Mouse (Mus musculus) liver, embryonic 11.5 days (tissue): ENCODE data around the gene Cbwd1. TPM values are rescaled to one million over a fixed set of nuclear protein-coding genes. Genes with fewer than 3 reads are reported as not detected.

Experiments used
- ATAC-seq: fragments of 200-750 bp; cut with Nextera tagmentation; replicated peaks from 2 replicates; pipeline ENCODE4 v1.8.0; 2017; ENCODE audit warnings: moderate number of reproducible peaks, mild to moderate bottlenecking, moderate TSS enrichment, moderate library complexity; ENCODE audit not compliant: low FRiP score
- DNase-seq: peaks from one replicate; pipeline ENCODE4 v3.0.0-alpha.2; 2017; ENCODE audit warnings: low spot score
- H3K27ac ChIP-seq: fragments of 300-500 bp; sonication (generic); 2 replicates; pipeline ENCODE4 v1.5.1; 2014; ENCODE audit warnings: mild to moderate bottlenecking, low read depth, low read length, control low read depth
- H3K27me3 ChIP-seq: fragments of 300-500 bp; sonication (generic); replicated peaks from 2 replicates; pipeline ENCODE4 v1.6.1; 2014; ENCODE audit warnings: low read length, mixed read lengths; ENCODE audit not compliant: control insufficient read depth, insufficient read depth
- H3K36me3 ChIP-seq: fragments of 300-500 bp; sonication (generic); 2 replicates; pipeline ENCODE4 v1.6.1; 2014; ENCODE audit warnings: mild to moderate bottlenecking, low read length, moderate library complexity, mixed read lengths; ENCODE audit not compliant: control insufficient read depth, insufficient read depth
- H3K4me1 ChIP-seq: fragments of 300-500 bp; sonication (generic); replicated peaks from 2 replicates; pipeline ENCODE4 v1.6.1; 2014; ENCODE audit warnings: low read length, mixed read lengths; ENCODE audit not compliant: control insufficient read depth, insufficient read depth
- H3K4me2 ChIP-seq: fragments of 300-500 bp; sonication (generic); 2 replicates; pipeline ENCODE4 v1.6.1; 2014; ENCODE audit warnings: mild to moderate bottlenecking, control low read depth, moderate library complexity
- H3K4me3 ChIP-seq: fragments of 300-500 bp; sonication (generic); 2 replicates; pipeline ENCODE4 v1.5.1; 2014; ENCODE audit warnings: low read depth, low read length, control low read depth
- H3K9ac ChIP-seq: fragments of 300-500 bp; sonication (generic); 2 replicates; pipeline ENCODE4 v1.6.1; 2014; ENCODE audit warnings: low read depth, low read length, control low read depth
- H3K9me3 ChIP-seq: fragments of 300-500 bp; sonication (generic); 2 replicates; pipeline ENCODE4 v1.6.1; 2016; ENCODE audit warnings: low read length, inconsistent platforms, mixed read lengths; ENCODE audit not compliant: control insufficient read depth
- WGBS: fragments of 180-500 bp; shearing (Covaris S2); extraction: QIAGEN DNeasy Blood & Tissue Kit; methylation state at CpG from one replicate; pipeline ENCODE4 v1.1.7; 2014; 5-methylcytosine and 5-hydroxymethylcytosine counted together
- polyA plus RNA-seq: library from polyadenylated mRNA; unstranded; fragments of >200 nt; fragmentation: Nextera tagmentation; extraction: Ambion mirVana; gene quantifications from 2 replicates; pipeline ENCODE4 v1.2.1, GENCODE M21; 2014

Gene Cbwd1
- polyA plus RNA-seq, 1 experiment from 2014 or later = 23.0 TPM

GRCm38 (mm10) chr19:24983857-24984498 lies 22.6 kb upstream of the Cbwd1 start:
- H3K9me3 ChIP-seq = no peaks in the 10 kb centered on the region
- no peaks in the 10 kb centered on the region for H3K27me3 ChIP-seq
- no peak overlapping the region for H3K4me3 ChIP-seq
- H3K27ac ChIP-seq = no peak overlapping the region
- no peak overlapping the region for H3K9ac ChIP-seq
- WGBS = 68% methylated on average over 7 of the region's 7 CpGs
- H3K4me1 ChIP-seq = no peaks in the 10 kb centered on the region
- ATAC-seq (no peak), DNase-seq (no peak)
- H3K4me2 ChIP-seq = no peak overlapping the region
- no peaks in the 10 kb centered on the region for H3K36me3 ChIP-seq

- no peak overlapping the region for H3K9ac ChIP-seq
- H3K27ac ChIP-seq = no peak overlapping the region
- no peak overlapping the region for H3K4me2 ChIP-seq
- H3K9me3 ChIP-seq = no peaks in the 10 kb centered on the region
- no peak for DNase-seq
- no peaks in the 10 kb centered on the region for H3K36me3 ChIP-seq
- H3K4me1 ChIP-seq = no peaks in the 10 kb centered on the region
- no peaks in the 10 kb centered on the region for H3K27me3 ChIP-seq
- H3K4me3 ChIP-seq = no peak overlapping the region
- ATAC-seq = no peak
- 82% methylated on average over 4 of the region's 4 CpGs for WGBS
Observed at GRCm38 (mm10) chr19:24983050-24983449, 21.6 kb upstream of the Cbwd1 start.

- H3K27ac ChIP-seq = no peak overlapping the region
- DNase-seq = no peak
- no peak for ATAC-seq
- H3K9me3 ChIP-seq = no peaks in the 10 kb centered on the region
- H3K9ac ChIP-seq = no peak overlapping the region
- H3K27me3 ChIP-seq = no peaks in the 10 kb centered on the region
- no peak overlapping the region for H3K4me3 ChIP-seq
- WGBS = 77% methylated on average over 8 of the region's 8 CpGs
- H3K4me2 ChIP-seq = no peak overlapping the region
- no peaks in the 10 kb centered on the region for H3K4me1 ChIP-seq
- no peaks in the 10 kb centered on the region for H3K36me3 ChIP-seq
Observed at GRCm38 (mm10) chr19:24981294-24981693, 19.9 kb upstream of the Cbwd1 start.

- H3K4me1 ChIP-seq = no peaks in the 10 kb centered on the region
- H3K4me3 ChIP-seq = no peak overlapping the region
- ATAC-seq = no peak
- no peak overlapping the region for H3K27ac ChIP-seq
- H3K36me3 ChIP-seq = no peaks in the 10 kb centered on the region
- no peak overlapping the region for H3K4me2 ChIP-seq
- H3K9me3 ChIP-seq = no peaks in the 10 kb centered on the region
- no peaks in the 10 kb centered on the region for H3K27me3 ChIP-seq
- DNase-seq = no peak
- H3K9ac ChIP-seq = no peak overlapping the region
- WGBS = 75% methylated on average over 10 of the region's 10 CpGs
Observed at GRCm38 (mm10) chr19:24978852-24979842, 17.7 kb upstream of the Cbwd1 start.

GRCm38 (mm10) chr19:24977991-24978390 lies 16.6 kb upstream of the Cbwd1 start:
- ATAC-seq = no peak
- 72% methylated on average over 11 of the region's 11 CpGs for WGBS

GRCm38 (mm10) chr19:24972701-24973390 lies 11.4 kb upstream of the Cbwd1 start:
- no peak overlapping the region for H3K4me2 ChIP-seq
- H3K9me3 ChIP-seq = no peaks in the 10 kb centered on the region
- H3K4me1 ChIP-seq = no peaks in the 10 kb centered on the region
- DNase-seq (no peak), ATAC-seq (no peak)
- H3K27me3 ChIP-seq = no peaks in the 10 kb centered on the region
- H3K27ac ChIP-seq = no peak overlapping the region
- no peaks in the 10 kb centered on the region for H3K36me3 ChIP-seq
- WGBS = 76% methylated on average over 3 of the region's 3 CpGs
- H3K9ac ChIP-seq = no peak overlapping the region
- H3K4me3 ChIP-seq = no peak overlapping the region

More at GRCm38 (mm10) chr19:24977991-24978390, 16.6 kb upstream of the Cbwd1 start:
- Histone ChIP-seq H3K9ac (no peak overlapping the region), H3K9me3 (no peaks in the 10 kb centered on the region), H3K27ac (no peak overlapping the region), H3K4me2 (no peak overlapping the region), H3K4me3 (no peak overlapping the region), H3K27me3 (no peaks in the 10 kb centered on the region), H3K36me3 (no peaks in the 10 kb centered on the region), H3K4me1 (no peaks in the 10 kb centered on the region)
- DNase-seq = no peak

GRCm38 (mm10) chr19:24971307-24971706 lies 9.9 kb upstream of the Cbwd1 start:
- H3K9me3 ChIP-seq = no peaks in the 10 kb centered on the region
- H3K4me2 ChIP-seq = no peak overlapping the region
- no peak overlapping the region for H3K4me3 ChIP-seq
- no peaks in the 10 kb centered on the region for H3K27me3 ChIP-seq
- H3K9ac ChIP-seq = no peak overlapping the region
- 47% methylated on average over 7 of the region's 7 CpGs for WGBS
- ATAC-seq = no peak
- H3K36me3 ChIP-seq = no peaks in the 10 kb centered on the region
- DNase-seq = no peak
- no peaks in the 10 kb centered on the region for H3K4me1 ChIP-seq
- H3K27ac ChIP-seq = no peak overlapping the region

GRCm38 (mm10) chr19:24966941-24967340 lies 5.5 kb upstream of the Cbwd1 start:
- Histone ChIP-seq H3K4me1 (no peaks in the 10 kb centered on the region), H3K4me3 (no peak overlapping the region), H3K36me3 (no peaks in the 10 kb centered on the region), H3K27me3 (no peaks in the 10 kb centered on the region), H3K4me2 (no peak overlapping the region), H3K9ac (no peak overlapping the region), H3K9me3 (no peaks in the 10 kb centered on the region), H3K27ac (no peak overlapping the region)
- ATAC-seq = no peak
- 75% methylated on average over 2 of the region's 2 CpGs for WGBS
- DNase-seq = no peak
